Mouse (Mus musculus) intestine, embryonic 14.5 days (tissue): ENCODE data around the gene Zfp455. TPM values are rescaled to one million over a fixed set of nuclear protein-coding genes. Genes with fewer than 3 reads are reported as not detected.
"Not testable (repeated sequence)": the region's sequence is repeated elsewhere in the genome, so short reads cannot be mapped to it uniquely, and the experiment has no call there.

Experiments
- ATAC-seq: fragments of 200-750 bp; cut with Nextera tagmentation; replicated peaks from 2 replicates; pipeline ENCODE4 v1.8.0; 2017; ENCODE audit warnings: low read depth, moderate number of reproducible peaks, moderate TSS enrichment, moderate library complexity; ENCODE audit not compliant: low FRiP score, low TSS enrichment
- DNase-seq: peaks from one replicate; pipeline ENCODE4 v3.0.0-alpha.2; 2018; ENCODE audit warnings: low spot score
- H3K27ac ChIP-seq: fragments of 300-500 bp; sonication (generic); 2 replicates; pipeline ENCODE4 v1.5.1; 2014; ENCODE audit warnings: low read depth, mild to moderate bottlenecking, control low read depth
- H3K27me3 ChIP-seq: fragments of 300-500 bp; sonication (generic); replicated peaks from 2 replicates; pipeline ENCODE4 v1.6.1; 2014; ENCODE audit warnings: low read length, control low read depth; ENCODE audit not compliant: control insufficient read depth, insufficient read depth
- H3K36me3 ChIP-seq: fragments of 300-500 bp; sonication (generic); 2 replicates; pipeline ENCODE4 v1.6.1; 2014; ENCODE audit warnings: low read length, control low read depth; ENCODE audit not compliant: control insufficient read depth, insufficient read depth
- H3K4me1 ChIP-seq: fragments of 300-500 bp; sonication (generic); replicated peaks from 2 replicates; pipeline ENCODE4 v1.6.1; 2014; ENCODE audit warnings: low read length, control low read depth, mixed read lengths; ENCODE audit not compliant: control insufficient read depth, insufficient read depth
- H3K4me2 ChIP-seq: fragments of 300-500 bp; sonication (generic); 2 replicates; pipeline ENCODE4 v1.6.1; 2014; ENCODE audit warnings: low read length
- H3K4me3 ChIP-seq: fragments of 300-500 bp; sonication (generic); 2 replicates; pipeline ENCODE4 v1.5.1; 2014; ENCODE audit warnings: low read depth, low read length, control low read depth, mixed read lengths
- H3K9ac ChIP-seq: fragments of 300-500 bp; sonication (generic); 2 replicates; pipeline ENCODE4 v1.6.1; 2014; ENCODE audit warnings: mild to moderate bottlenecking, low read length
- H3K9me3 ChIP-seq: fragments of 300-500 bp; sonication (generic); 2 replicates; pipeline ENCODE4 v1.6.1; 2016; ENCODE audit warnings: low read length, control low read depth; ENCODE audit not compliant: control insufficient read depth
- WGBS: fragments of 180-500 bp; shearing (Covaris S2); extraction: QIAGEN DNeasy Blood & Tissue Kit; methylation state at CpG from one replicate; pipeline ENCODE4 v1.1.7; 2014; 5-methylcytosine and 5-hydroxymethylcytosine counted together
- polyA plus RNA-seq: library from polyadenylated mRNA; unstranded; fragments of >200 nt; fragmentation: Nextera tagmentation; extraction: Ambion mirVana; gene quantifications from 2 replicates; pipeline ENCODE4 v1.2.1, GENCODE M21; 2014

The Zfp455 gene
- polyA plus RNA-seq, result 1.4 and 1.7 TPM in 2 replicates

- 0 out of 2 replicates have a peak within 1 kb of the TSS, but pooled peaks have one; percentile 27 for H3K27ac ChIP-seq
- H3K4me1 ChIP-seq, result no peaks in the 10 kb centered on the region
- no peaks in the 10 kb centered on the region for H3K36me3 ChIP-seq
- no peaks in the 10 kb centered on the region for H3K27me3 ChIP-seq
- peak within 1 kb of the TSS; percentile 63 for H3K4me2 ChIP-seq
- 5% methylated on average over 13 of the region's 13 CpGs for WGBS
- no peaks in the 10 kb centered on the region for H3K9me3 ChIP-seq
- ATAC-seq (peak; percentile 92), DNase-seq (peak; percentile 88)
- H3K9ac ChIP-seq, result peak within 1 kb of the TSS; percentile 75
- peak within 1 kb of the TSS; percentile 83 for H3K4me3 ChIP-seq
Measured at GRCm38 (mm10) chr13:67194340-67194894, at the start of gene Zfp455. Zfp455 (plus strand) TSS chr13:67194506.

- H3K4me2 ChIP-seq, ATAC-seq: not testable (repeated sequence)
- WGBS, result 58% methylated on average over 4 of the region's 4 CpGs
Measured at GRCm38 (mm10) chr13:67166122-67166521, 28.2 kb upstream of the Zfp455 start.

GRCm38 (mm10) chr13:67172991-67173722 lies 21.1 kb upstream of the Zfp455 start, which contains the start of gene Rsl1:
Rsl1 (plus strand) TSS chr13:67173182.
- peak within 1 kb of the TSS; percentile 67 for H3K4me3 ChIP-seq
- H3K4me1 ChIP-seq, H3K9me3 ChIP-seq, H3K27me3 ChIP-seq: not testable (repeated sequence)
- H3K4me2 ChIP-seq, result peak within 1 kb of the TSS; percentile 67
- peaks cover 12% of the 10 kb centered on the region for H3K36me3 ChIP-seq
- 2% methylated on average over 17 of the region's 17 CpGs for WGBS
- H3K9ac ChIP-seq, result peak within 1 kb of the TSS; percentile 42
- DNase-seq, result peak; percentile 89
- peak within 1 kb of the TSS; percentile 51; the same call in 1 of the 2 replicates for H3K27ac ChIP-seq
- peak; percentile 98 for ATAC-seq

More at GRCm38 (mm10) chr13:67166122-67166521, 28.2 kb upstream of the Zfp455 start:
- not testable (repeated sequence) for DNase-seq, H3K9me3 ChIP-seq, H3K4me1 ChIP-seq, H3K27me3 ChIP-seq, H3K9ac ChIP-seq, H3K36me3 ChIP-seq, H3K4me3 ChIP-seq, H3K27ac ChIP-seq

- Histone ChIP-seq H3K9me3 (no peaks in the 10 kb centered on the region), H3K4me2 (peak overlapping the region; percentile 67), H3K27me3 (no peaks in the 10 kb centered on the region), H3K4me3 (peak overlapping the region; percentile 67), H3K9ac (peak overlapping the region; percentile 25), H3K27ac (no peak overlapping the region), H3K36me3 (peaks cover 14% of the 10 kb centered on the region), H3K4me1 (peaks cover 4% of the 10 kb centered on the region; the same call in 1 of the 2 replicates)
- ATAC-seq, result no peak
- peak; percentile 53 for DNase-seq
- WGBS, result 18% methylated on average over 5 of the region's 5 CpGs
Measured at GRCm38 (mm10) chr13:67173723-67174055, 20.6 kb upstream of the Zfp455 start.

- Histone ChIP-seq H3K9ac (no peak overlapping the region), H3K4me3 (no peak overlapping the region), H3K27ac (no peak overlapping the region), H3K4me2 (no peak overlapping the region), H3K4me1 (no peaks in the 10 kb centered on the region), H3K36me3 (no peaks in the 10 kb centered on the region), H3K27me3 (no peaks in the 10 kb centered on the region), H3K9me3 (no peaks in the 10 kb centered on the region)
- ATAC-seq, result no peak
- WGBS, result 68% methylated on average over 3 of the region's 3 CpGs
- DNase-seq, result no peak
Measured at GRCm38 (mm10) chr13:67201656-67202055, 7.3 kb downstream of the Zfp455 start.

- H3K36me3 ChIP-seq, result no peaks in the 10 kb centered on the region
- WGBS, result 52% methylated on average over 4 of the region's 4 CpGs
- H3K4me3 ChIP-seq, result no peak overlapping the region
- no peak for DNase-seq
- H3K27ac ChIP-seq, result no peak overlapping the region
- no peak overlapping the region for H3K9ac ChIP-seq
- no peak for ATAC-seq
- H3K27me3 ChIP-seq, result no peaks in the 10 kb centered on the region
- H3K9me3 ChIP-seq, result no peaks in the 10 kb centered on the region
- no peaks in the 10 kb centered on the region for H3K4me1 ChIP-seq
- no peak overlapping the region for H3K4me2 ChIP-seq
Measured at GRCm38 (mm10) chr13:67214015-67214607, 19.8 kb downstream of the Zfp455 start.

Other genes with a start within 250 kb of the Zfp455 start
- gene Zfp712, start 133.3 kb upstream of the Zfp455 start, polyA plus RNA-seq, result 3.4 and 4.9 TPM in 2 replicates
- 4.2 and 5.6 TPM in 2 replicates for gene Zfp708, start 96.5 kb upstream of the Zfp455 start, polyA plus RNA-seq
- gene Gm28557, start 85.9 kb upstream of the Zfp455 start, polyA plus RNA-seq, result 3.2 and 4.9 TPM in 2 replicates
- 0.22 and 0.28 TPM in 2 replicates for gene Rslcan18, start 78.2 kb upstream of the Zfp455 start, polyA plus RNA-seq
- gene Zfp759, start 72.8 kb upstream of the Zfp455 start, polyA plus RNA-seq, result 2.0 and 2.4 TPM in 2 replicates
- 5.3 and 5.6 TPM in 2 replicates for gene Rsl1, start 21.3 kb upstream of the Zfp455 start, polyA plus RNA-seq
- gene Zfp458, start 84.0 kb downstream of the Zfp455 start, polyA plus RNA-seq, result 1.9 and 2.6 TPM in 2 replicates
- 0.70 and 0.90 TPM in 2 replicates for gene Zfp457, start 112.0 kb downstream of the Zfp455 start, polyA plus RNA-seq
- gene Zfp595, start 138.1 kb downstream of the Zfp455 start, polyA plus RNA-seq, result 2.9 and 3.5 TPM in 2 replicates
- not detected in 2 replicates for gene Gm28044, start 166.0 kb downstream of the Zfp455 start, polyA plus RNA-seq
- 1.0 and 1.8 TPM in 2 replicates for gene Zfp953, start 166.1 kb downstream of the Zfp455 start, polyA plus RNA-seq
- gene Gm28041, start 181.2 kb downstream of the Zfp455 start, polyA plus RNA-seq, result 0.34 and 0.54 TPM in 2 replicates
- gene Zfp456, start 181.3 kb downstream of the Zfp455 start, polyA plus RNA-seq, result 1.9 and 2.0 TPM in 2 replicates
- 6.8 and 7.2 TPM in 2 replicates for gene Zfp429, start 205.3 kb downstream of the Zfp455 start, polyA plus RNA-seq
- gene Zfp459, start 226.9 kb downstream of the Zfp455 start, polyA plus RNA-seq, result 1.6 and 2.4 TPM in 2 replicates